Mouse (Mus musculus): ENCODE measurements at regions not wholly inside any gene's neighbourhood (a gene's known extent, or its start where the extent isn't known, plus 50 kb on each side); places are given as distances from the start of the nearest gene placed in this dataset.

DNA sequence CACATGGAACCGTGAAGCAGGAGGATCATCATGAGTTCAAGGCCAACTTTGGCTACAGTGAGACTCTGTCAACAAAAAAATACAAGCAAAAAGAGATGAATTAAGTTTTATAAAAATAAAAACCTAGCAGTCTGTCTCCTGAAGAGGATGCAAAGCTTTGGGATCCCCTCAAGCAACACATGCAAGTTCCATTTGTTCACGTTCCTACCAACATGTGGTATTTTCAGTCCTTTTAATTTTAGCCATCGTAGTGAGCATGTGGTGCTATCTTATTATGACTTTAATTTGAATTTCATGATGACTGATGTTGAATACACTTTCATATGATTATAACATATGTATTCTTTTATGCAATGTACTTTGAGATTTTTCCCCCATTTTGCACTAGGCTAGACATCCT lies 1244.9 kb upstream of the Gm7489 start:
- 85% methylated on average over 3 of the region's 3 CpGs for WGBS
- Histone ChIP-seq H3K36me3 (ENCODE audit: control insufficient read depth, insufficient read depth) (no peaks in the 10 kb centered on the region), H3K27me3 (replicated peaks; ENCODE audit: control insufficient read depth, insufficient read depth, low read length) (no peaks in the 10 kb centered on the region), H3K4me2 (replicated peaks; ENCODE audit: low read depth) (no peak overlapping the region), H3K4me1 (replicated peaks; ENCODE audit: control insufficient read depth, insufficient read depth, low read length) (no peaks in the 10 kb centered on the region), H3K9me3 (ENCODE audit: control insufficient read depth) (no peaks in the 10 kb centered on the region), H3K27ac (ENCODE audit: low read depth, low read length) (no peak overlapping the region), H3K4me3 (ENCODE audit: low read depth, low read length) (no peak overlapping the region), H3K9ac (ENCODE audit: low read depth, low read length) (no peak overlapping the region)
- no peak for ATAC-seq
- no peak for TF ChIP-seq CTCF (IDR thresholded peaks at IDR 0.05; ENCODE audit: low read depth)

DNA sequence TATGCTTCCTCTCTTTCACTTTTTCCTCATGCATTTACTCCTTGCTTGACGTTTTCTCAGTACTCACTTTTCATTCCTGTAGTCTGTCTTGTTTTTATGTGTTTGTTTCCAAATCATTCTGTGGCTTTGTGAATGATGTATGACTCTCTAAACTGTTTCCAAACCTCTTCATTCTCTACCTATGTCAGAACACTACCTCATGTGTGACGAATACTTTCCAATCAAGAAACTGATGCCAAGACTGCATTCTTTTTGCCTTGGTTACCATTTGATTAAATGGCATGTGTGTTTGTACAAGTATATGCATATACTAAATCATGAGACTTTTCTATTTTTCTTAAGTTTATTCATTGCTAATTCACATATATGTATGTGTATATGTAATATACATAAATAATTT lies 1238.7 kb upstream of the Gm7489 start:
- no peak overlapping the region for H3K9ac ChIP-seq (ENCODE audit: low read depth, low read length)
- H3K9me3 ChIP-seq (ENCODE audit: control insufficient read depth) = no peaks in the 10 kb centered on the region
- no peaks in the 10 kb centered on the region for H3K27me3 ChIP-seq (replicated peaks; ENCODE audit: control insufficient read depth, insufficient read depth, low read length)
- H3K36me3 ChIP-seq (ENCODE audit: control insufficient read depth, insufficient read depth) = no peaks in the 10 kb centered on the region
- no peak for ATAC-seq
- no peaks in the 10 kb centered on the region for H3K4me1 ChIP-seq (replicated peaks; ENCODE audit: control insufficient read depth, insufficient read depth, low read length)
- TF ChIP-seq CTCF (IDR thresholded peaks at IDR 0.05; ENCODE audit: low read depth) = no peak
- H3K27ac ChIP-seq (ENCODE audit: low read depth, low read length) = no peak overlapping the region
- H3K4me3 ChIP-seq (ENCODE audit: low read depth, low read length) = no peak overlapping the region
- H3K4me2 ChIP-seq (replicated peaks; ENCODE audit: low read depth) = no peak overlapping the region
- WGBS = 74% methylated on average over 2 of the region's 2 CpGs

DNA sequence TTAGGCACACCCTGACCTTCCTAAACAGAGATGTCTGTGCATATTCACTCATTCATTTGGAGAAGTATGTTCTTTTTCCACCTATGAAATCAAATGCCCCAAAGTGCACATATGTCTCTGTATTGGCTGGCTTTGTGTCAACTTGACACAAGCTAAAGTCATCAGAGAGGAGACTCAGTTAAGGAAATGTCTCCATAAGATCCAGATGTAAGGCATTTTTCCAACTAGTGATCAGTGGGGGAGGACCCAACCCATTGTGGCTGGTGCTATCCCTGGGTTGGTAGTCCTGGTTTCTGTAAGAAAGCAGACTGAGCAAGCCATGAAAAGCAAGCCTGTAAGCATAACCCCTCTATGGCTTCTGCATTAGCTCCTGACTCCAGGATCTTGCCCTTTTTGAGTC lies 1226.8 kb upstream of the Gm7489 start:
- Histone ChIP-seq H3K9ac (ENCODE audit: low read depth, low read length) (no peak overlapping the region), H3K4me1 (replicated peaks; ENCODE audit: control insufficient read depth, insufficient read depth, low read length) (no peaks in the 10 kb centered on the region), H3K9me3 (ENCODE audit: control insufficient read depth) (no peaks in the 10 kb centered on the region), H3K27ac (ENCODE audit: low read depth, low read length) (no peak overlapping the region), H3K4me2 (replicated peaks; ENCODE audit: low read depth) (no peak overlapping the region), H3K27me3 (replicated peaks; ENCODE audit: control insufficient read depth, insufficient read depth, low read length) (no peaks in the 10 kb centered on the region), H3K36me3 (ENCODE audit: control insufficient read depth, insufficient read depth) (no peaks in the 10 kb centered on the region), H3K4me3 (ENCODE audit: low read depth, low read length) (no peak overlapping the region)
- no peak for ATAC-seq
- TF ChIP-seq CTCF (IDR thresholded peaks at IDR 0.05; ENCODE audit: low read depth) = no peak
